Mouse (Mus musculus): ENCODE data around the gene Kcnj16. TPM values are rescaled to one million over a fixed set of nuclear protein-coding genes. Genes with fewer than 3 reads are reported as not detected.

The Kcnj16 gene
- polyA plus RNA-seq, 1 experiment from 2014 or later, result 0.13 TPM

GRCm38 (mm10) chr11:110985508-110985907 is 17.7 kb downstream of the Kcnj16 start:
- ATAC-seq (ENCODE audit: low read depth), result no peak
- 65% methylated on average over 1 of the region's 1 CpGs for WGBS (ENCODE audit: insufficient replicate concordance)
- no peak overlapping the region for H3K4me3 ChIP-seq (ENCODE audit: low read depth, low read length)

GRCm38 (mm10) chr11:110985949-110986348 is 18.1 kb downstream of the Kcnj16 start:
- no peak overlapping the region for H3K27ac ChIP-seq (ENCODE audit: low read length)
- no peaks in the 10 kb centered on the region for H3K27me3 ChIP-seq (ENCODE audit: control insufficient read depth, insufficient read depth, low read depth, low read length)
- no peaks in the 10 kb centered on the region for H3K9me3 ChIP-seq (replicated peaks; ENCODE audit: control insufficient read depth, low read length)
- 27% methylated on average over 3 of the region's 3 CpGs for WGBS (ENCODE audit: insufficient replicate concordance)
- no peak for ATAC-seq (ENCODE audit: low read depth)
- no peak overlapping the region for H3K4me2 ChIP-seq (ENCODE audit: low read depth, low read length)
- H3K4me3 ChIP-seq (ENCODE audit: low read depth, low read length), result no peak overlapping the region
- H3K36me3 ChIP-seq (ENCODE audit: control insufficient read depth, insufficient read depth), result no peaks in the 10 kb centered on the region
- H3K9ac ChIP-seq (ENCODE audit: low read depth, low read length), result no peak overlapping the region
- H3K4me1 ChIP-seq (ENCODE audit: control insufficient read depth, low read depth, low read length), result no peaks in the 10 kb centered on the region

More at GRCm38 (mm10) chr11:110985508-110985907, 17.7 kb downstream of the Kcnj16 start:
- no peaks in the 10 kb centered on the region for H3K36me3 ChIP-seq (ENCODE audit: control insufficient read depth, insufficient read depth)
- no peaks in the 10 kb centered on the region for H3K27me3 ChIP-seq (ENCODE audit: control insufficient read depth, insufficient read depth, low read depth, low read length)
- no peak overlapping the region for H3K4me2 ChIP-seq (ENCODE audit: low read depth, low read length)
- H3K9ac ChIP-seq (ENCODE audit: low read depth, low read length), result no peak overlapping the region
- H3K9me3 ChIP-seq (replicated peaks; ENCODE audit: control insufficient read depth, low read length), result no peaks in the 10 kb centered on the region
- no peaks in the 10 kb centered on the region for H3K4me1 ChIP-seq (ENCODE audit: control insufficient read depth, low read depth, low read length)
- no peak overlapping the region for H3K27ac ChIP-seq (ENCODE audit: low read length)

- Histone ChIP-seq H3K4me3 (ENCODE audit: low read depth, low read length) (no peak overlapping the region), H3K36me3 (ENCODE audit: control insufficient read depth, insufficient read depth) (no peaks in the 10 kb centered on the region), H3K4me2 (ENCODE audit: low read depth, low read length) (no peak overlapping the region), H3K27ac (ENCODE audit: low read length) (no peak overlapping the region), H3K9me3 (replicated peaks; ENCODE audit: control insufficient read depth, low read length) (no peaks in the 10 kb centered on the region), H3K4me1 (ENCODE audit: control insufficient read depth, low read depth, low read length) (no peaks in the 10 kb centered on the region), H3K27me3 (ENCODE audit: control insufficient read depth, insufficient read depth, low read depth, low read length) (no peaks in the 10 kb centered on the region), H3K9ac (ENCODE audit: low read depth, low read length) (no peak overlapping the region)
- 16% methylated on average over 4 of the region's 4 CpGs for whole genome bisulfite sequencing (ENCODE audit: insufficient replicate concordance)
- peak; percentile 48 for ATAC-seq (ENCODE audit: low read depth)
These were observed 25.8 kb downstream of the Kcnj16 start for GRCm38 (mm10) chr11:110993616-110994015.

- H3K4me2 ChIP-seq (ENCODE audit: low read depth, low read length), result no peak overlapping the region
- H3K4me3 ChIP-seq (ENCODE audit: low read depth, low read length), result no peak overlapping the region
- H3K9ac ChIP-seq (ENCODE audit: low read depth, low read length), result no peak overlapping the region
- no peaks in the 10 kb centered on the region for H3K4me1 ChIP-seq (ENCODE audit: control insufficient read depth, low read depth, low read length)
- ATAC-seq (ENCODE audit: low read depth), result no peak
- WGBS (ENCODE audit: insufficient replicate concordance), result 51% methylated on average over 9 of the region's 9 CpGs
- H3K36me3 ChIP-seq (ENCODE audit: control insufficient read depth, insufficient read depth), result no peaks in the 10 kb centered on the region
- no peaks in the 10 kb centered on the region for H3K9me3 ChIP-seq (replicated peaks; ENCODE audit: control insufficient read depth, low read length)
- no peak overlapping the region for H3K27ac ChIP-seq (ENCODE audit: low read length)
- H3K27me3 ChIP-seq (ENCODE audit: control insufficient read depth, insufficient read depth, low read depth, low read length), result no peaks in the 10 kb centered on the region
These were observed 29.4 kb downstream of the Kcnj16 start for GRCm38 (mm10) chr11:110997211-110997610.

- Histone ChIP-seq H3K9ac (ENCODE audit: low read depth, low read length) (no peak overlapping the region), H3K4me2 (ENCODE audit: low read depth, low read length) (no peak overlapping the region), H3K27ac (ENCODE audit: low read length) (no peak overlapping the region), H3K27me3 (ENCODE audit: control insufficient read depth, insufficient read depth, low read depth, low read length) (no peaks in the 10 kb centered on the region), H3K4me3 (ENCODE audit: low read depth, low read length) (no peak overlapping the region), H3K4me1 (ENCODE audit: control insufficient read depth, low read depth, low read length) (no peaks in the 10 kb centered on the region), H3K36me3 (ENCODE audit: control insufficient read depth, insufficient read depth) (no peaks in the 10 kb centered on the region), H3K9me3 (replicated peaks; ENCODE audit: control insufficient read depth, low read length) (no peaks in the 10 kb centered on the region)
- ATAC-seq (ENCODE audit: low read depth), result no peak
- WGBS (ENCODE audit: insufficient replicate concordance), result 45% methylated on average over 3 of the region's 3 CpGs
These were observed 37.3 kb downstream of the Kcnj16 start for GRCm38 (mm10) chr11:111005103-111005502.

GRCm38 (mm10) chr11:111009471-111009870 is 41.6 kb downstream of the Kcnj16 start:
- Histone ChIP-seq H3K36me3 (ENCODE audit: control insufficient read depth, insufficient read depth) (no peaks in the 10 kb centered on the region), H3K4me1 (ENCODE audit: control insufficient read depth, low read depth, low read length) (no peaks in the 10 kb centered on the region), H3K4me2 (ENCODE audit: low read depth, low read length) (no peak overlapping the region), H3K9ac (ENCODE audit: low read depth, low read length) (no peak overlapping the region), H3K4me3 (ENCODE audit: low read depth, low read length) (no peak overlapping the region), H3K9me3 (replicated peaks; ENCODE audit: control insufficient read depth, low read length) (no peaks in the 10 kb centered on the region), H3K27me3 (ENCODE audit: control insufficient read depth, insufficient read depth, low read depth, low read length) (no peaks in the 10 kb centered on the region), H3K27ac (ENCODE audit: low read length) (no peak overlapping the region)
- no peak for ATAC-seq (ENCODE audit: low read depth)
- 59% methylated on average over 3 of the region's 3 CpGs for WGBS (ENCODE audit: insufficient replicate concordance)

- Histone ChIP-seq H3K9me3 (replicated peaks; ENCODE audit: control insufficient read depth, low read length) (no peaks in the 10 kb centered on the region), H3K27ac (ENCODE audit: low read length) (no peak overlapping the region), H3K27me3 (ENCODE audit: control insufficient read depth, insufficient read depth, low read depth, low read length) (no peaks in the 10 kb centered on the region), H3K4me2 (ENCODE audit: low read depth, low read length) (no peak overlapping the region), H3K36me3 (ENCODE audit: control insufficient read depth, insufficient read depth) (no peaks in the 10 kb centered on the region), H3K4me1 (ENCODE audit: control insufficient read depth, low read depth, low read length) (no peaks in the 10 kb centered on the region), H3K4me3 (ENCODE audit: low read depth, low read length) (no peak overlapping the region), H3K9ac (ENCODE audit: low read depth, low read length) (no peak overlapping the region)
- 66% methylated on average over 3 of the region's 3 CpGs for WGBS (ENCODE audit: insufficient replicate concordance)
- ATAC-seq (ENCODE audit: low read depth), result no peak
These were observed 48.4 kb downstream of the Kcnj16 start for GRCm38 (mm10) chr11:111016206-111016605.

GRCm38 (mm10) chr11:111020211-111020610 is 52.4 kb downstream of the Kcnj16 start:
- Histone ChIP-seq H3K4me2 (ENCODE audit: low read depth, low read length) (no peak overlapping the region), H3K4me1 (ENCODE audit: control insufficient read depth, low read depth, low read length) (no peaks in the 10 kb centered on the region), H3K27me3 (ENCODE audit: control insufficient read depth, insufficient read depth, low read depth, low read length) (no peaks in the 10 kb centered on the region), H3K36me3 (ENCODE audit: control insufficient read depth, insufficient read depth) (no peaks in the 10 kb centered on the region), H3K9ac (ENCODE audit: low read depth, low read length) (no peak overlapping the region), H3K27ac (ENCODE audit: low read length) (no peak overlapping the region), H3K4me3 (ENCODE audit: low read depth, low read length) (no peak overlapping the region), H3K9me3 (replicated peaks; ENCODE audit: control insufficient read depth, low read length) (no peaks in the 10 kb centered on the region)
- 45% methylated on average over 2 of the region's 2 CpGs for WGBS (ENCODE audit: insufficient replicate concordance)
- ATAC-seq (ENCODE audit: low read depth), result no peak

GRCm38 (mm10) chr11:111022681-111023281 is 54.9 kb downstream of the Kcnj16 start:
- no peaks in the 10 kb centered on the region for H3K27me3 ChIP-seq (ENCODE audit: control insufficient read depth, insufficient read depth, low read depth, low read length)
- no peaks in the 10 kb centered on the region for H3K4me1 ChIP-seq (ENCODE audit: control insufficient read depth, low read depth, low read length)
- no peaks in the 10 kb centered on the region for H3K9me3 ChIP-seq (replicated peaks; ENCODE audit: control insufficient read depth, low read length)
- H3K4me2 ChIP-seq (ENCODE audit: low read depth, low read length), result no peak overlapping the region
- no peak overlapping the region for H3K27ac ChIP-seq (ENCODE audit: low read length)
- no peak overlapping the region for H3K4me3 ChIP-seq (ENCODE audit: low read depth, low read length)
- ATAC-seq (ENCODE audit: low read depth), result no peak
- no peak overlapping the region for H3K9ac ChIP-seq (ENCODE audit: low read depth, low read length)
- H3K36me3 ChIP-seq (ENCODE audit: control insufficient read depth, insufficient read depth), result no peaks in the 10 kb centered on the region
- WGBS (ENCODE audit: insufficient replicate concordance), result 66% methylated on average over 8 of the region's 8 CpGs

Measured in liver, embryonic 16.5 days (tissue).